Mouse (Mus musculus) kidney, postnatal 4 days (tissue): Measurements from ENCODE around the gene Cdk18.
"Not testable (repeated sequence)": the region's sequence is repeated elsewhere in the genome, so short reads cannot be mapped to it uniquely, and the experiment has no call there.

ENCODE experiments used
- DNase-seq, 2 experiments: peaks; one replicate each; pipeline ENCODE4 v3.0.0; 2021; ENCODE audit warnings: mixed read lengths in 2 of 2

Cdk18 gene

DNA sequence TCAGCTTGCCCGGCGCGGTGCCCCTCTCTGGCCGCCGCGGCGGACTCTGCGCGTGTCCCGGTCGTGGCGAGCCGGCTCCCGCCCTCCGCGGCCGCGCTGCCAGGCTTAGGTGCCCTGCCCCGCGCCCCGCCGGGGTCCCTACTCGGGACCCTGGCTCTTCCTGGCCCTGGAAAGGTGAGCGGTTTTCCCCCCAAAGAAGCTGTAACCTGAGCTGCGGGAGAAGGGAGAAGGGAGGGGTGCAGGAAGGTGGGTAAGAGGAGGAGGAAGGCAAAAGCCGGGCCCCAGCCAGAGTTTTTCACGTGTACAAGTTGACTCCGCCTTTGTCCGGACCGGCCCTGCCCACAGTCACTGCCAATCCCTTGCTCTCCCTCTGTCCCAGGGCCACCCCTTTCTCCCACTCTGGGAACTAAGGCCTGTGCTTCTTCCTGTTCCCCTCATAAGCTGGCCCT is at the start of gene Cdk18:
Cdk18 (minus strand) TSS at position 269 of the 449 bp plus-strand sequence.
- DNase-seq = peak; percentile 83 to 91

- DNase-seq = no peak
Observed at GRCm38 (mm10) chr1:132189231-132189630, 49.7 kb upstream of the Cdk18 start.

DNA sequence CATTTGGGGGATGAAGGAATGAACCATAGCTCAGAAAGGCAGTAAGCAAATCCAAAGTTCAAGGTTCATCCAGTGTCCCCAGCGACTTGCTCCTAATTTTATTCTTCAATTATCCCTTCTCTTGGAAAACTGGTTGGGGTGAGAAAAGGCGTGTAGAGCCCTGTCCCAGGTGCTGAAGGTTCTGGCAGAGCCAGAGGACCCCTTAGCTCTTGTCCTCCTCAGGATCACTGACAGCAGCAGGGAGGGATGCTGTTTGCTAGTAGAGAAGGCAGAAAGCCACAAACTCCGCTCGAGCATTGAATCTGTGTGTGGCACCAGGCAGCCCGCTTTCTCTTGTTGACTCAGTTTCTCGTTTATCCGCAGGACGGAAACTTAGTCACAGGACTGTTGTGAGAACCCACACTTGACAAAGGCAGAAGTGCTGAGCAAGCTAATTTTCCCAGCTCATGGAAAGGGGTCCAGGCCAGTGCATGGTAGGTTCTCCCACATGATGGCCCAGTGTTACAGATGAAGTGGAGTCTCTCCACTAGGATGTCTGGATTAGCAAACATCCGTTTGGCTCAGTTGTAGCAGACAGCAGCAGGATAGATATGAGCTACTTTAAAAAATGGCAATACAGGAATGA is 49.1 kb upstream of the Cdk18 start:
- peak; percentile 58 to 59 for DNase-seq

GRCm38 (mm10) chr1:132186303-132186702 is 46.8 kb upstream of the Cdk18 start:
- DNase-seq = no peak

- no peak for DNase-seq
Observed at GRCm38 (mm10) chr1:132171619-132172018, 32.1 kb upstream of the Cdk18 start.

DNA sequence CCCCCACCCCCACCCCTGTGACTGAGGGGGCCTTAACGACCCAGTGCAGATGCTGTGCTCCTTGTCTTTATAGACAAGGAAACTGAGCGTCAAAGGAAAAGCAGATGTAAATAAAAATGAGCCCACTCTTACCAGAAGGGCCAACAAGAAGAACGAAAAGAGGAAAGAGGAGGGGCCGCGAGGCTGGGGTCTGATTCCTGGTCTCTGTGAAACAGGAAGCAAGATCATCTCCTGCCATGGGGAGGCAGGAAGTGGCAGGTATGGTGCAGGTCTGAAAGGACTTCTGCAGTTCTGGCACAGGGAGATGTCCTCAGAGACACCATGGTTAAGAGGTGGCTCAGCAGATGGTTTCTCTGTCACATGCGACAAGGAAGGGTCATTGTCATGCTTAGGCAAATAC is 31.2 kb upstream of the Cdk18 start:
- no peak for DNase-seq

GRCm38 (mm10) chr1:132168115-132168767 is 28.8 kb upstream of the Cdk18 start:
- peak; percentile 65 to 74 for DNase-seq

GRCm38 (mm10) chr1:132165859-132166258 is 26.4 kb upstream of the Cdk18 start:
- DNase-seq = peak in 1 of 2 experiments; percentile 39

DNA sequence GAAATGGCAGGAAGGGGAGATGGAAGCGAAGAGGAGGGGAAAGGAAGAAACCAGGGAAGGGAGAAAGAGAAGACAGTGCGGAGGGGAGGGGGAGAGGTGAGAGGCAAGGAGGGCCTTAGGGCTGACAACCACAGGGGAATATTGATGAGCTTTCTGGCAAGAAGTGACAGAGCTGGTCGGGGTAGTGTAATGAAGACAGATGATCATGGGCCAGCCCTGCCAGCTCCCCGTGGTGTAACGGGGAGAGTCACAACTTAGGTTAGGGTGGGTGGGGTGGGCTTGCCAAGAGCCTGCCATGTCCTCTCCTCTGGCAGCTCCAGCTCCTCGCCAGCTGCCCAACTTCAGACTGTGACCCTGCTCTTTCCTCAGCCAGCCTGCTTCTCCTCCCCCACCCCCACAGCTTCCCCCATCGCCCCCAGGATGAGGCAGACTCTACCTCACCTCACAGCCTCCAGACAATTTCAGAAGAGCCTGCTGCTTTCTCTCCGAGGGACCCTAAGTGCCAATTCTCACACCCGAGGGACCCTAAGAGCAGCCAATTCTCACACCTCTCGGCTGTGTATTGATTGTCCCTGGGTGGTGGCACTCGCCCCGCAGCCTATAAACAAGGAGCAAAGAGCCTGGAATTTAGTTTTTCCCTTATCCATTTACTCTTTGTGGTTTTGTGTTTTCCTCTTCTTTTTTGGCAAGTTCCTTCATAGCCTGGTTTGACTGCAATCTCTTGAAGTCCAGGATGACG is 25.5 kb upstream of the Cdk18 start:
- no peak for DNase-seq

DNA sequence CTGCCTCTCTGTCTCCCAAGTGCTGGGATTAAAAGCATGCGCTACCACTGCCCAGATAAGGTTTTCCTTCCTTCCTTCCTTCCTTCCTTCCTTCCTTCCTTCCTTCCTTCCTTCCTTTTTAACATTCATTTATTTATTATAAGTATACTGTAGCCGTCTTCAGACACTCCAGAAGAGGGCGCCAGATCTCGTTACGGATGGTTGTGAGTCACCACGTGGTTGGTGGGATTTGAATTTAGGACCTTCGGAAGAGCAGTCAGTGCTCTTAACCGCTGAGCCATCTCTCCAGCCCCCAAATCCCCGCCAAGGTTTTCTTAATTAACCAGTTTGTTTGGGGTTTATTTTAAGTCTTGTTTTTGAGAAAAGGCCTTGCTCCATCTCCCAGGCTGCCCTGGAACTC is 23.1 kb upstream of the Cdk18 start:
- DNase-seq = not testable (repeated sequence)

- no peak for DNase-seq
Observed at GRCm38 (mm10) chr1:132161211-132161880, 21.9 kb upstream of the Cdk18 start.

DNA sequence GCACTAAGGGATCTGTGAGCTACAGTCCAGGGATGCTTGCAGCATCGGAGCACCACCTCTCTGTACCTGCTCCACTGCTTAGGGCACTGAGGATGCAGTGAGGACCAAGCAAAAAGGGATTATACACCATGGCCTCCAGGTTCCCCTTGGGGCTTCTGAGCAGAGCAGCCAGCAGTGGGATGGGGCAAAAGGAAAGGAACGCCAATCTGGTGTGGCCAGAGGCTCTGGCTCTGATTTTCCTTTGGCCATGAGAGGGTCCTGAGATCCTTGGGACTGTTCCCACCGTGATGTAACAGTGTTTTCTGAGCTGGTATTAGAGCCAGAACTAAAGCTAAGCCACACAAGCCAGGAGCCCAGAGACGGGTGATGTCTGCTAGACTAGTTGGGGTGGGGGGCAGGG is 20.2 kb upstream of the Cdk18 start:
- no peak for DNase-seq

DNA sequence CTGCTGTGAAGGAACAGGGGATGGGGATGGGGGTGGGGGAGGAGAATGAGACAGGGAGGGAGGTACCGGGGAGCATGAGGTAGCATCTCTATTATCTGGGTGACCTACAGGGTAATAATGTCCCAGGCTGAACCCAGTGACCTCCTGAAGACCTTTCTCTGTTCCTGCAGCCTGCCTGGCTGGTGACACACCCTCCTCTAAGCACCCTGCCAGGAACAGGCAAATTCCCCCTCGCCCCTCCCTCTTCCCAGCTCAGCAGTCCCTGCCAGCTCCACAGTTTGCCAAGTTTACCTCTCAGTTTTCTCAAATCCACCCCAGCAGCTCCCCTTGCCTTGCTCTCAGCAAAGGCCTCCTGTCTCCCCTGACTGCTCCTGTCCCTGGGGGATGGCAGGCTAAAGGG is 19.3 kb upstream of the Cdk18 start:
- DNase-seq = peak in 1 of 2 experiments; percentile 52

GRCm38 (mm10) chr1:132157808-132158207 is 18.3 kb upstream of the Cdk18 start:
- no peak for DNase-seq

DNA sequence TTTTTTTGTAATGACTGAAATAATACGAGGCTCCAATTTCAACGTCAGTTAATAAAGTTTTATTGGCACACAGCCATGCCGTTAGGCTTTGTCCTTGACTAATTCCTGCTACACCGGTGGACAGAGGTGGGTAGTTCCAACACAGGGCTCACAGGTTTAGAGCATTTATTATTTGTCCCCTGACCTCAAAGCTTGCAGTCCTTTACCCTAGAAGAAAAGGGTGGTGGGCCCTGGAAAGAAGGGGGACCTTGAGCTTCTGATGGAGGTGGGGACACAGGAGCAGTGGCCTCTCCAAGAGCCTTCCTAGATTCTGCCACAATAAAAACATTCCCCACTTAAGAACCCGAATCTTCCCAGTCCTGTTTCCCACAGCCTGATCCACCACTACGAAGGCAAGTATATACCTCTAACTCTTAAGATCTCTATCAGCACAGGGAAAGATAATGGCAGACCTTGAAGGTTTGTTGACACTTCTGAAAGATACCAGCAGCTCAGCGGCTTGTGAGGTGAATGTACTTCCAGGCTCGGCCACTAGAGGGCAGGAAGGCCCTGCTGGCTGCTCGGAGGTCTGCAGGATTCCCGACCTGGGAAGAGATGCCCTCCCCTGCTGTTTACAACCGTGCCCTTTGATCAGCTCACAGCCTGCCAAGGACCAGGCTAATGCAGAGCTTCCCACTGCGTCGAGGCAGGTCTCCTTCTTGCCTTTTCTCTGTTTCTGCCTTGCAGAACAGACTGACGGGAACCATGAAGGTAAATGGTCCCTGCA is 17.7 kb upstream of the Cdk18 start:
- peak; percentile 95 to 96 for DNase-seq

GRCm38 (mm10) chr1:132155737-132156136 is 16.3 kb upstream of the Cdk18 start:
- DNase-seq = peak; percentile 87 to 91

- no peak for DNase-seq
Observed at GRCm38 (mm10) chr1:132153691-132154090, 14.2 kb upstream of the Cdk18 start.

DNA sequence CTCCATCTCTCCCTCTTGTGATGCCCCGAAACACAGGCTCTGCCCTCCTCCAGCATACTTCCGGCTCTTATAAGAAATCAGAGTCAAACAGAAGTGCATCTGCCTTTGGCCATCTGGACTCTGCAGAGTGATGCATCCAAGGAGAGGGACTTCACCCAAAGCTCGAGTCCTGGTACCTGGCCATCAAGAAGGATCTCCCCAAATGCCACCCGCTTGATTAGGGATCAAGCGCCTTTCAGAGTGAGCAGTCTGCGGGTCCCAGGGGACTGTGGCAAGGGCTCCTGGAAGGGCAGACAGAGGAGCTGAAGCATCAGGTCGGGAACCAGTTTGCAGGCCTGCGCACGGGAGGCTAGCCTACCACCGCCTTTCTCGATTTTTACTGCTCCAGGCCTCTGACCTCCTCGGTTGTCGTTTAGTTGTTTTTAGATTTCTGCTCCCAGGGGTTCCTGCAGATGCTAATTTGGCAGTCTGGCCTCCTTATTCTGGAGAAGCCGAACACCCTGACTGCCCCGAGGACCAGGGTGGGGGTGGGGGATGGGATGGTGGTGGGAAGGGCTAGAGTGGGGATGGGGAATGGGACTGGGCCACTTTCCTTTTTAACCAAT is 13.7 kb upstream of the Cdk18 start:
- DNase-seq = no peak

DNA sequence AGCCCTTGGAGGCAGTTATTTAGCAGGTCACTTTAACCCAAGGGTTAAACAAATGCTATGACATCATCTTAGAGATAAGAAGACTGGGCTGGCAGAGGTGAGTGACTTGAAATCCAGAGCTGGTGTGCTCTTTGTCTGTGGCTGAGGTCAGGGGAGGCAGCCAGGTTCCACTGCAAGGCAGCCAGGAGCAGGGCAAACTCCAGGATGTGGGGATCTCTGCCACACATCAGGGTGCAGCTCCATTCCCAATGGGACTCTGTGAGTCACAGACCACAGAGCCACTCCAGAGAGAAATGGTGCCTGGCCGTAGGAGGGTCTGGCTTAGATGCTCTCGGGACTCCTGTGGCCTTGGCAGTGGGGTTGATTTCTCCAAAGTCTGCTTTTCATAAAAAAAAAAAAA is 12.4 kb upstream of the Cdk18 start:
- DNase-seq = no peak

DNA sequence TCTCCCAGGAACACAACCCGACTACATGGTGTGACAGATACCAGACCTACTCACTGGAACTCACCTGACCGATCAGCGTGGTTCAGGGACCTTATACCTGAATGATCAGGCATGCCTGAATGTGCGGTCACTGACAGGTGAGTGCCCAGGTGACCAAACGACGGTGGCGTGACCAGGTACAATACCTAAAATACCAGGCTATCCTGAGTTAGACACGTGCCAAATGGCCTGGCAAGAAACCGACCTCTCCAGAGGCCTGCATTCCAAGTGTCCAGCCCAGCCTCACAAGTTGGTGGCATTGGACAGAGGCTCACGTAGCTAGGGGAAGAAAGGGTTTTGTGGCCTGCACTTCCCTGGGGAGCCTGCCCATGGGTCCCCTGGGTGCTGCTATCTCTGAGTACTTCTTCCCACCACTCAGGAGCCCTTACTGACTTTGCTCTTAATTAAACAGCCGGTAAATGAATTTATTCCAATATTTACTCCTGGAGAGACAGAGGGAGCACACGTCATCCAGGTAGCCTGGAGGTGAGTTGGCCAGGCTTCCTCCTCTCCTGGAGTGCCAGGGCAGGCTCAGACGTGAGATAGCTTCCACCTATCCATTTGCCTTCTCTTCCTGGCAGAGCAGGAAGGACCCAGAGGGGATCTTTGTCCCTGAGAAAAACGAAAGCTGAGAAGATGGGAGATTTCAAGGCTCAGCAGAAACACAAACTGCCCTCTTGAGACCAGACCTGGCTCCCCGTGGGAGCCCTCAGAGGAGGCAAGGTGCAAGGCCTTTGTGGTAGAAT is 11.5 kb upstream of the Cdk18 start:
- peak in 1 of 2 experiments; percentile 57 for DNase-seq

DNA sequence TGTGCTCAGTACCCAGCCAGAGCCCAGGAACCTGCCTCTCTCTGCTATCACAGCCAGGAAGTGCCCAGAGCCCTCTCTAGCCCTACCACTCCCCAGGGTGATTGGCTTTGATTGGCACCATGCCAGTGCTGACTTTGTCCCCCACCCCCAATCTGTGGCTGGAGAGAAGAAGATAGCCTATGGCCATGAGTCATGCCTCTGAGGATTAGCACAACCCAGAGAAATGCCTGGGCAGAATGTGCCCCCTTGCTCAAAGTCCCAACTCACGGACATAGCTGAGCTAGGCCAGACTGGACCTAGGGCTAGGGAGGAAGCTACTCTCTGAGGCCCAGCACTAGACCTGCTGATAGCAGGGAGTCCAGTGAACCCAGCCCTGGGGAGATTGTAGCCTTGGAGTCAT is 10.7 kb upstream of the Cdk18 start:
- peak; percentile 65 to 78 for DNase-seq
